Mouse (Mus musculus) stomach, postnatal 0 days (tissue): Measurements from ENCODE around the gene Znrd1.

ENCODE experiments used
- CTCF ChIP-seq: IDR thresholded peaks from 2 replicates; pipeline ENCODE4 v1.5.1; 2016; ENCODE audit warnings: antibody characterized with exemption, low read depth, mild to moderate bottlenecking, moderate library complexity
- EP300 ChIP-seq: optimal IDR thresholded peaks from 2 replicates; pipeline ENCODE3; 2016; ENCODE audit warnings: antibody characterized with exemption

DNA sequence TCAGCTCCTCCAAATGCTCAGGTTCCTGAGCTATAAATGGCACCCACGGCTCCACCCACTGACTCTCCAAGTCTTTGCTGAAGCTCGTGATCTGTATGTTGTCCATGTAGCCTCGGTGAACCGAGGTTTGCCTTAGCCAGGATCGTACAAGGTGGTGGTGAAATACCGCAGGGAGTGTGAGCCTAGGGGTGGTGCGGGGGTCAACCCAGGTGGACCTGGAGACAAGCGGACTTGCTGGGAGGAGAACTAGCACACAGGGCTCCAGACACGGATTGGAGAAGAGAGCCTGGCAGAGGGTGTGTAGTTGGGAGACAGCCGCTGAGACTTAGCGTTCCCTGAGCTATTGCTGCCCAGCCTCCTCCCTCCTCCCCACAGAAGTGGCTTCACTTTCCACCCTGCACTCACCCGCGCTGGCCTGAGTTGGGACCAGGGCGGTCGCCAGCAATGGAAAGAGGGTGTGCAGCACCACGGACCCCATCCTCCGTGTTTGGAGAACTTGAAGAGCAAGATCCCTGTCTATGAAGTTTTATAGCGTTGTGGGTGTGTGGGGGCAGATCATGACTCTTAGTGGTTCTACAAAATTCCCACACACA is 23.0 kb upstream of the Znrd1 start, which contains the start of gene 2410137M14Rik:
- TF ChIP-seq CTCF (no peak), EP300 (no peak)
